Mouse (Mus musculus) gastrocnemius, adult 8-10 months (tissue): ENCODE results near the gene Ptpre. TPM values are rescaled to one million over a fixed set of nuclear protein-coding genes. Genes with fewer than 3 reads are reported as not detected.
"Not testable (repeated sequence)": the region's sequence is repeated elsewhere in the genome, so short reads cannot be mapped to it uniquely, and the experiment has no call there.

Experiments used
- DNase-seq, 2 experiments: peaks; one replicate each; pipeline ENCODE4 v3.0.0; 2022; ENCODE audit warnings: low spot score in 2 of 2
- total RNA-seq, 4 experiments: library from RNA; stranded (reverse); gene quantifications; 2 replicates each; pipeline ENCODE4 v1.2.4; 2022

The Ptpre gene
- total RNA-seq, 4 experiments from 2014 or later: 0.87 to 1.3 (median 1.0) TPM

DNA sequence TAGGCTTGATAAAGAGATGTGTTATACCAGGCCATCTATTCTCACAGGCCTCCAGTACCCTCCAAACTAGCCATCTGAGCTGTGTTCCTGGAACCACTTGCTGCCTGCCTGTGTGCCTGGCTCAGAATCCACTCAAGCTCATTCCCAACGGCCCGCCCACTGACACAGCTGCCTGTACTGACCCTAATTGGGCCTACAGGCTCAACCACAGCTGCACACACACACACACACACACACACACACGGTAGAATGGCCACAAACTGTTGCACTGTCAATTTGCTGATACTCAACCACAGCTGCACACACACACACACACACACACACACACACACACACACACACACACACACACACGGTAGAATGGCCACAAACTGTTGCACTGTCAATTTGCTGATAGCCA lies 146.8 kb downstream of the Ptpre start:
- not testable (repeated sequence) for DNase-seq

DNA sequence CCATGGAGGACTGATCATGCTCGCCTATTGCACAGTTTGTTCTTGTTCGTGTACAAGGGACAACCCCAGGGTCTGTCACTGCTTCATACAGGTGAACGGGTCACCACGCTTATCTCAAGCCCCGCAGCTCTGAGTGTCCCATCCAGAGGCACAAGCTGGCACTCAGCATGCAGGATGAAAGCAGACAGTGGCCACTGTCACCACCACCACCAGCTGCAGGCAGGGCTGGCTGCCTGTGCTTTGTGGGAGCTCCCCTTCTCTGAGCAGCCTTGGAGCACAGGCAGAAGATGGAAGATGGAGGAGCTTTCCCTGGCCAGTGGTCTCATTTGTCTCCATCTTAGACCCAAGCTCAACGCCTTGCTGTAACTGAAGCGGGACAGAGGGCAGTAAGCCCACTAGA lies 147.7 kb downstream of the Ptpre start:
- DNase-seq: no peak

DNA sequence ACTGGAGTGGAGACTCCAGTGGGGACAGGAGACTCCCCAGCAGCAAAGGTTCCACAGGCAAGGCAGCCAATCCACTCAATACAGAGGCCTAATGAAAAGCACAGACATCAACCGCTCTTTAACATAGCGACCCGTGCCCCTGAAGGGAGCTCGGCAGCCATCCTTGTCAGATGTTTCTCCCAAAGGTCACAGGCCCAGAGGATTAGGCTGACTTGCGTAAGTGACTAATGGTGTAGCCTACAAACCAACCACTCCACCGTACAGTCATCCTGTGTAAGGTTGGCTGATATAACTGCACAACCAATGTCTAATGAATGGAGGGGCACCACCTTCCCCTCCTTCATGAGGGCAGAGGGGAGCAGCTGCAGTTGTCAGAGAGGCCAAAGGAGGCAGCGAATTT lies 152.1 kb downstream of the Ptpre start:
- DNase-seq: no peak

DNA sequence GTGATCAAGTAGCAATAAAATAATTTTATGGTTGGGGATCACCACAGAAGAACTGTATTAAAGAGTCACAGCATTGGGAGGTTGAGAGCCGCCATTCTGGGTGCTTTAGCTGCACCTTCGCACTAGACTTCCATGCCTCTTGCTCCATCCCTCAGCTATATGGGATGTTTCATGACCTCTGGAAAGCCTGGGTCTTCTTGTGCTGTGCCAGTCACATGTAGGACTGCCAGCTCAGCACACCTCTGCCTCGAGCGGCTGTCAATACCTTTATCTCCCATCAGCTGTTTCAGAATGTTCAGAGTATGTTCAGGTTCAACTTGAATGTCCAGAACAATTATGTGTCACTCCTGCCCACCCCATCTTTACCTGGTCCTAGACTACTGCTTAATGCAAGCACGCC lies 154.7 kb downstream of the Ptpre start:
- DNase-seq: no peak

DNA sequence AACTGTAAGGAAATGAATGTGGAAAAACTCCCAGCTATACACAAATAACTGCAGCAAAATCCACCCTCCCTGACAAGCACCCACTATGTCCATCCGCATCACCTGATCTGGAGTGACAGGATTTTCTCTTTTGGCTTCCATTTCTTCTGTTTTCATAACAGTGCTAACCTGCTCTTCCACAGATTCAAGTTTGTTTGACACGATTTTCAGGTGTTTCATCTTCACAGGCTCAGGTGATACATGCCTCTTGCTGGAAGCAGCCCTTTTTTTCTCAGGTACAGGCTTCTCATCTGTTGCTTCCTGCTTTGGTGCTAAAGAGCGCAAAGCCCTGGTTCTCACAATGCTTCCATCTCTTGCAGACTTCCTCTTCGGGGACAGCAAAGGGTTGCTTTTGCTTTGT lies 156.8 kb downstream of the Ptpre start:
- no peak for DNase-seq

DNA sequence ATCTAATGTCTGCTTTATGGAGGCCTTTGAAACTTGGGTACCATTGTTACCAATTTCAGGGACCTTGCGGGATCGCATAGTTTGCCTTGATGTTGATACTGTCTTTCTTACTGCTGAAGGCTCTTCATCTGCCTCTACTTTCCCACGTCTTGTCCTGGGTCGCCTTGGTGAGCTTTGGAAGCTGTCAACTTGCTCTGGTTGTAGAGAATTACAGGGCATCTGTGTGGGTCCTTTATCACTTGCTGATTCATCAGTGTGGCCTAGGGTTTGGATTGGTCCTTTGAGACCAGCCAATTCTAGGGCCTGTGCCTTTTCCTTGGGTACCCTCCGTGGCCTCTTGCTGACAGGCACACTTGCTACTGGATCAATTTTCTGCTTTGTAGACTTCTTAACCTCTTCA lies 157.5 kb downstream of the Ptpre start:
- DNase-seq: no peak

DNA sequence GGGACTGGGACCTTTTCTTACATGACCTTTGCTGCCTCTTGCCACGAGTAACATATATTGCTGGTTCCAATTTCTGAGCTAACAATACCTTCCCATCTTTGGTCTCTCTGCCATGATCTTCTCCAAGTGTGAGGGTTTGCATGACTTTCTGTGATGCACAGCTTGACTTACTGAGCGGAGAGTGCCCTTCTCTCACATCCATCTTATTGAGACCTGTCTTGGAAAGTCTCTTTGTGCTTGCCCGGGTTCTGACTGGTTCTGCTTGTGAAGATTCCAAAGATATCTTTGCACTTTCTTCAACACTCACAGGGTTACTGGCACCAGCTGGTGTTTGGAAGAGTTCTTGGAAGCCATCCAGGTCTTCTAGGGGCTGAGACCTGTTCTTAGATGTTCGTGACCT lies 158.8 kb downstream of the Ptpre start:
- DNase-seq: no peak

DNA sequence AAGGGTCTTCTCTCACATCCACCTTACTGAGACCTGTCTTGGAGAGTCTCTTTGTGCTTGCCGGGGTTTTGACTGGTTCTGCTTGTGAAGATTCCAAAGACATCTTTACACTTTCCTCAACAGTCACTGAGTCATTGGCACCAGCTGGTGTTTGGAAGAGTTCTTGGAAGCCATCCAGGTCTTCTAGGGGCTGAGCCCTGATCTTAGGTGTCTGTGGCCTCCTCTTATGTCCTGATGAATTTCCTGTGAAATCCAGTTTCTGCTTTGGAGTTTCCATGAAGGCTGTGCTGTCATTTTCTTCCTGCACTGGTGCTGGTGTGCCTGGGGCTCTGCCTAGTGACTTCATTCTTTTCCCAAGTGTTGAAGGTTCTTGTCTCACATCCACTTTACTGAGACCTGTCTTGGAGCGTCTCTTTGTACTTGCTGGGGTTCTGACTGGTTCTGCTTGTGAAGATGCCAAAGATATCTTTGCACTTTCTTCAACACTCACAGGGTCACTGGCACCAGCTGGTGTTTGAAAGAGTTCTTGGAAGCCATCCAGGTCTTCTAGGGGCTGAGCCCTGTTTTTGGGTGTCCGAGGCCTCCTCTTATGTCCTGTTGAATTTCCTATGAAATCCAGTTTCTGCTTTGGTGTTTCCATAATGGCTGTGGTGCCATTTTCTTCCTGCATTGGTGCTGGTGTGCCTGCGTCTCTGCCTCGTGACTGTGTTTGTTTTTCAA lies 159.9 kb downstream of the Ptpre start:
- not testable (repeated sequence) for DNase-seq

DNA sequence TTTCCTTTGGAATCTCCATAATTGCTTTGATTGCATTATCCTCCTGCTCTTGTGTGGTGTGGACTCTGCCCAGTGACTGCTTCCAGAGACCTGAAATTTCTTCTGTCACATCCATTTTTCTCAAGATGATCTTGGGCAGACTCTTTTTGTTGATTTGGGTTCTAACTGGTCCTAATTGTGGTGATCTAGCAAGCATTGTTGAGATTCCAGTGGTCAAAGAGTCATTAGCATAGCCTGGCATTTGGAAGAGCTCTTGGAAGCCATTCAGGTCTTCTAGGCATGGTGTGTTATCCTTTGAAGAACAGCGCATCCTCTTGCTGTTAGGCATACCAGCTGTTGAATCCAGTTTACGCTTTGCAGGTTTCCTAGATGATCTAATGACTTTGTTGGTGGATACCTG lies 161.1 kb downstream of the Ptpre start:
- no peak for DNase-seq

DNA sequence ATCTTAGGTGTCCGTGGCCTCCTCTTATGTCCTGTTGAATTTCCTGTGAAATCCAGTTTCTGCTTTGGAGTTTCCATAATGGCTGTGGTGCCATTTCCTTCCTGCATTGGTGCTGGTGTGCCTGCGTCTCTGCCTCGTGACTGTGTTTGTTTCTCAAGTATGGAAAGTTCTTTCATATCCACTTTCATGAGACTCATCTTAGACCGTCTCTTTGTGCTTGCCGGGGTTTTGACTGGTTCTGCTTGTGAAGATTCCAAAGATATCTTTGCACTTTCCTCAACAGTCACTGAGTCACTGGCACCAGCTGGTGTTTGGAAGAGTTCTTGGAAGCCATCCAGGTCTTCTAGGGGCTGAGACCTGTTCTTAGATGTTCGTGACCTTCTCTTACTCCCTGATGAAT lies 162.1 kb downstream of the Ptpre start:
- DNase-seq: not testable (repeated sequence)

DNA sequence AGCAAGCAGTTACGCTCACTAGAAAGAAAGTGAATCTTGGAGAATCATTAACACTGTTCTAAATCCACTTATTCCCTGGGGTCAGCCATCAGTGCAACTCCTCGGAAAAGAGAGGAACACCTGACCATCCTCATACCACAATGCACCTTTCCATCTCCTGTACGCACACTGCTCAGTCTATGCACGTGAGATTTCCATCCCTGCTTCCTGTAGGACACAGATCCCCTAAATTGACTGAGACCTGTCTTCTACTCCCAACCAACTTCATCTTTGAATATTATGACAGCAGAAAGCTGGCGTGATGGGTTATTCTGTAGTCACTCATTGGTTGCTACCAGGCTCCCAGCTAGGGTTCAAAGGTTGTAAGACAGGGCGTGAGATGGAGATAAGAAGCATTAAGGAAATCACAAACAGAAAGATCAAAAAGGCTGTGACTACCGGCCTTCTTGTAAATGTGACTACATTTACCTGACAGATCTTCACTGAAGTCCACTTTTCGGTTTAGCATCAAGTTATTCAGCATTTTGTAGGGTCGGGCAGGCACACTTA lies 166.4 kb downstream of the Ptpre start:
- DNase-seq: no peak

DNA sequence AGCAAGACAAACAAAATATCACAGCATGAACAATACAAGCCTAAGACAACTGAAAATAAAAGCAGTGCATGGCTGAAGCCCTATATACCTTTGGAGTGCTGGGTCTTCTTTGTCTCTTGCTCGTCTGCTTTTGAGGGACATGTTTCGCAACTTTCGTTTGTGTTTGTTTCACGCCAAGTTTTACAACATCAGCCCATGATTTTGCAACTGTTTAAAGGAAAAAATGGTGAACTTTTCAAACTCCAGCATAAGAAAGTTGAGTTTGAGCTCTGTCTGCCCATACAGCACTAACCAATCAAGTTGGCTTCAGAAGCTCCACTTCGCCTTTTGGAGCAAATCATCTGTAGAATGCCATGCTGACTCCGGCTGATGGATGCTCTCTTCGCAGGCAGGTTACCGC lies 167.0 kb downstream of the Ptpre start:
- DNase-seq: no peak

DNA sequence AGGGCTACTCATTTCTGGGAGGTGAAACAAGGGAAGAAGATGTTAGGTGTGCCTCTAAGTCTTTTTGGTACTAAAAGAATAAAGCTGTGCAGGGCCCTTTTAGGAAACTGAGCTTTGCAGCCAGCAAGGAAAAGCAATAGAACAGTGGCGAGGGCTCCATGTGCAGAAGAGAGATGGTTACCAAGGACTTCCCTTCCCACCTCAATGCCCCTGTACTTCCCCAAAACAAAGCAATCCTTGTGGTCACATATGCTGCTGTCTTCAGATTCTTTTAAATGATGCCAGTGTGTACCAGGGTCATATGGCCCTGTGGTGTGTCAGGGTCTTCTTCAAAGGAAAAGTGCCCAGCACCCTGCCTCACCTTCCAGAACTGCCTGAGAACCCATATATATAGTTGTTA lies 167.8 kb downstream of the Ptpre start:
- no peak for DNase-seq

DNA sequence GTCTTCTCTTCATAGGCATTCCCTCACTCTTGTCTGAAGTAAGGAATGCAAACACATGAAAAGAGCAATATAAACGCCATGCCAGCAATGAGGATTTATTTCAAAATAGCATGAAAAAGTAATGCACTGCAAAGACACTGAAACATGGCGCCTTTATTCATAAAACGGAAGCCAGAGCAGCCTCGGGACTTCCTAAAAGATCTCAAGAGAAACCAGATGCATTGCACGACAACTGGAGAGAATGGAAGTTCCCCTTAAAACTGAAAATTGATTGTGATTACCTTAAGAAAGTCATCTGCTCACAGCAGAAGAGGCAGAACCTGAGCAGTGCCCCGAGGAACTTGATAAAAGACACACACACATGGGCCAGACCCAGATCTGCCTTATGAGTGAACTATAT lies 168.5 kb downstream of the Ptpre start:
- DNase-seq: no peak

DNA sequence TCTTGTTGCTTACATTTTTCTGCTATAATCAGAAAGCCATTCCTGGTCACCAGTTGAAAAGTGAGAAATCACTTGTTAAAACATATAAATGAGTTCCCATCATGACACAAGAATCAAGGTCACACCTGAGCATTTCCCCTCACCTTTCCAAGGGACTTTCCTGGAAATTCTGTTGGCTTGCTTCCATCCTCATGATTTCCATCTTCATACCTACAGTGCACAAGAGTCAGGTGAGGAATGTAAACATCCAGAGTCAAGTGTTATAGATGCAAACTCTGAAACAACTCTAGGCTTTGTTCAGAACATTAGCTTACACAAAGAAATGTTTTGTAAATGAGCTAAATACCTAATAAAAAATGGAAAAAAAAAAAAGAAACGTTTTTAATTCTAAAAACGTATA lies 173.4 kb downstream of the Ptpre start:
- DNase-seq: no peak

DNA sequence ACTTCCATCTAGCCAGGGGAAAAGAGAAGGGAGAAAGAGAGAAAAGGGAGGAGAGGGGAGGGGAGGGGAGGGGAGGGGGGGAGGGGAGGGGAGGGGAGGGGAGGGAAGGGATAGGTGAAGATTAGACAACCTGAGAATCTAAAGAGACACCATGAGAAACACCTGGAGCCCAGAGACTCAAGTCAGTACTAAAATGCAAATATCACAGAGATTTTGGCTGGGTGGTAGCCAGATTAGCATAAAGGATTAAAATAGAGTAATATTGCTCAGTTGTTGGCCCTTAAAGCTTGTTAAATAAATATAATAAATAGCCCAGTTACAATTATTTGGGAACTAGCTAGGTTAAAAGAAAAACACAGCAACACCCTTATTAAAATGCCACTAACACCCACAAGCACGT lies 175.3 kb downstream of the Ptpre start:
- DNase-seq: no peak

DNA sequence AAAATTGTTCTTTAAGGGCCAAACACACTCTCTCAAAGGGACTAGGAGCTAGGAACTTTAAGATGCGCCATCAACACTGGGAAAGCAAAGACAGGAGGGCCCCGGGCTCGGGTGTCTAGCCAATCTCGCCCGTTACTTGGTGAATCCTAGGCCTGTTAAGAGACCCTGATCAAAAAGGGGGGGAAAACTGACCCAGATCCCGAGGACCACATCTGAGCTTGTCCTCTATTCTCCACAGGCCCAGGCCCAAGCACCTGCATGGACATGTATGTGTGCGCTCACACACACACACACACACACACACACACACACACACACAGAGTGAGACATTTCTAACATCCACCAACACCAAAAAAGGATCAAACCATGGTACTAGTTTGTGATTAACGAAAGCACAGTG lies 176.0 kb downstream of the Ptpre start:
- DNase-seq: no peak

DNA sequence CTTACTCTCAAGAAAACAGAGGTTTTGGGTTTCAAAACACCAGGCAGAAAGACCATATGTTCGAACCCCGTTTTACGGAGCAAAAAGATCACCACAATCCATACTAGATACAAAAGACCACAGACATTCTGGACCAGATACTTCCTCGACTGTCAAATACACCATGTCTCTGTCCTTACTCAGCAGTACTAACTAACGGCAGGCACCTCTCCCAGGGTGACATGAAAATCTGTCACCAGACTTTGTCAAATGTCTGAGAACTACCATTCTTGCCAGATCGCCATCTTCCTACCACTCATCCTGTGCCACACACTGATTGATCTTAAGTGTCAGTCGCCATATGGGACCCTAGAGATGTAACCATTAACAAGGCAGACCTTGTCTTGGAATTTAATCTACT lies 177.9 kb downstream of the Ptpre start:
- no peak for DNase-seq

DNA sequence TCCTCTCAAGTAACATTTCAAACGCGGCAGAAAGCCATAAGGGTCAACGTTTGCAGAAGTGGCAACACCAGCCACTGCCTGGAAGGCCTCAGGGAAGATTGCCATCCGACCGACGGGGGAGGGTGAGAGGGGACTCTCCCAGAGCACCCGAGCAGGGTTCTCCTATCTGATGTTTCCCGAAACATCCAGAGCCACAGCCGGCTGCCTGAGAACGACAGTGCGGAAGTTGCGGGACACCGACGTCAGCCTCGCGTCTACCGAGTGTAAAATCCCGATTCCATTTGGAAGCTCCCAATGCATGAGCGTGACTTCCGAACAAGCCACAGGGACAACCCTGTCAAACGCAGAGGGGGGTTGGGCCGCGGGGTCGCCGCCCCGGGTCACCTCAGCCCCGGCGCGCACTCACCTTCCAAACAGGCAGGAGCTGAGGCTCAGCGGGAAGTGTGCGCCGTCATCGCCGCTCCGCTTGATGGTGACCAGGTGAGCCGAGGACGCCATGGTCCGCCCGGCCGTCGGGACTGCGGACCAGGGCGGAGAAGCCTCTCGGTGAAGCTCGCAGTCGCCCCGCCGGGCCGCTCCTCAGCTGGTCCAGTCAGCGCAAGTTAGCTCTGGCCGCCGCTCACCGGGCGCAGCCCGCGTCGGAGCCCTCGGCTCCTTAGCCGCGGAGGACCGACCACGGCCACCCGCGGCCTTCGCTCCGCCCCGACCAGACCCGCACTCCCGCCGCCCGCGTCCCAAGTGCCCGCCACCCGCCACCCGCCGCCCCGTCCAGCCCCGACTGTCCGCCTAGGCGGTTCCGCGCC lies 178.6 kb downstream of the Ptpre start, which contains the start of gene Mki67:
Gene Mki67, minus strand, starts transcription at position 720 of the 803 bp plus-strand sequence.
- DNase-seq: no peak

DNA sequence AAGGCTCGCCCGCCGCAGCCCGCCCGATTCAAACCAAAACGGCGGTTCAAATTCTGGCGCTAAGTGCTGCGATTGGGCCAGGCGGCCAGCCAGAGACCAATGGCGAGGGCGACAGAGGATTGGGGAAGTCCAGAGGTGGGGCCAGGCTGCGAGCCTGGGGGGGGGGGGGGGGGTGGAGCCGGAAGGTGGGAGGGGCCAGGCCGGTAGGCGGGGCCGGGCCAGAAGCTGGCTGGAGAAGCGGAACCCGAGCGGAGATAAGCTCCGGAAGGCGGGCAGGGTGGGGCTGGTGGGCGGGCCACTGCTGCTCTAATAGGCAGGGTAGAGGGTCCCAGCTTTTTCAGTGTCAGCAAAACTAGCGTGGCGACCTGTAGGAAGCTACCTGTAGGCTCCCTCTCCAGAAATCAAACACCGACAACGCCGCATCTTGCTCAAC lies 179.2 kb downstream of the Ptpre start:
- DNase-seq: peak; percentile 62 to 75

DNA sequence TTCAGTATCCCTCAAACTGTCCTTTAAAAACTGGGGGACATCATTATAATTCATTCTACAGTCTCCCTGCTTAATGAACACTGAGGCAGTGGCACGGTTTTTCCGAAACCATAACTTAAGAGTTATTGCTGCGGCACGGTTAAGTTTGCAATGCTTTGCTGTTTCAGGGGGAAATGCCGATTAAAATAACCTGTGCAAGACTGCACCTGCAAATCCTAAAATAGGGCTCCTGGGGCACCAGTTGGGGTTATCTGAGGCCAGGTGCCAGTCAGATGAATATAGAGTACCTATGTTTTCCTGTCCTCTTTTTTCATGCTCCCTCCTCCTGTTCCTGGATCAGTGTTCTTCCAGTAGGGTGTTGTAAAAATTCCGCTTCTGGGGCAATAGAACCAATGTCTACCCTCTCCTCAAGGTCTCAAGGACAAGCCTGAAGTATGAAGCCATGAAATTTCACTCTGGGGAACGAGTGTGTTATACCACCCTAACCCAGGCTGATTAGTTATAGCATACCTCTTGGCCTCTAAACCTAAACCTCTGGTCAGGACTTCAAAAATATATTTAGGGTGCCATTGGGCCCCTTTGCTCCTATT lies 179.8 kb downstream of the Ptpre start:
- no peak for DNase-seq

DNA sequence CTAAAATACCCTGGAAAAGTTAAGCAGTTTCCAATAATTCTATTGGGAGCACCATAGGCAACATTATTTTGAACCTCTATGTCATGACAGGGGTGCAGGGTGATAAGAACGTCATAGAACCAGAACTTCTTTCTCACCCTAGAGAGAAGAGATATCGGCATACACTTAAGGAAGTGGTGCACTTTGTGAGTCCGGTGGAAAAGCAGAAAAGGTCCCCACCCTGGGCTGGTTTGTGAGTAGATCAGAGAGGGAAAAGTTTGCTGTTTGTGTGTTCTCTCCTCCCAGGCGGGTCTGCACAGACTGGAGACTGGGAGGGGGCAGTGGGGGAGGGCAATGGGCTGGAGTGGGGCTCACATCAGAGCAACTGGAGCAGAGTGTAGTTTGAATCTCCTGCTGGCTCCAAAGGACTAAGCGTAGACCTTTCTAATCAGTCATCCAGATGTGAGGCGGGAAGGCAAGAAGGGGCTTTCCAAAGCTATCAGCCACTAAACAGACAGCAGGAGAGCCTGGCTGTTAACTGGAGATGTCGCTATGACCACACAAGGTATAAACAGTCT lies 184.2 kb downstream of the Ptpre start:
- DNase-seq: no peak
